Mouse (Mus musculus) ovary, adult 2 months (tissue): ENCODE results near the gene Gm21028. TPM values are rescaled to one million over a fixed set of nuclear protein-coding genes. Genes with fewer than 3 reads are reported as not detected.

Experiments
- polyA plus RNA-seq: library from polyadenylated mRNA; depleted of rRNA; stranded (reverse); fragments of >200 nt; gene quantifications from 2 replicates; pipeline ENCODE4 v1.2.3, GENCODE M21; 2012; rRNA removed

Gene Gm21028
- not detected in 2 replicates for polyA plus RNA-seq

GRCm38 (mm10) chr7:42578488-42578887, at the start of gene Gm21028:
Gene Gm21028, minus strand, starts transcription at chr7:42578588.

GRCm38 (mm10) chr7:42592413-42592812, 14.0 kb upstream of the Gm21028 start, which contains the start of gene Zfp977:
Gene Zfp977, minus strand, starts transcription at chr7:42592547.

Other genes with a start within 250 kb of the Gm21028 start
- gene 4933421I07Rik, start 130.5 kb downstream of the Gm21028 start, polyA plus RNA-seq = not detected in 2 replicates
- 3.7 and 7.3 TPM in 2 replicates for gene Zfp141, start 72.8 kb downstream of the Gm21028 start, polyA plus RNA-seq
- not detected in 2 replicates for gene Zfp977, start 14.0 kb upstream of the Gm21028 start, polyA plus RNA-seq
- gene Zfp976, start 64.0 kb upstream of the Gm21028 start, polyA plus RNA-seq = 0.25 and 0.32 TPM in 2 replicates
- 0.25 and 0.31 TPM in 2 replicates for gene Zfp975, start 114.2 kb upstream of the Gm21028 start, polyA plus RNA-seq
- gene Gm17067, start 148.4 kb upstream of the Gm21028 start, polyA plus RNA-seq = not detected in 2 replicates
- gene Vmn2r62, start 214.9 kb upstream of the Gm21028 start, polyA plus RNA-seq = not detected in 2 replicates